Mouse (Mus musculus) adrenal gland, postnatal 25 days (tissue): Measurements from ENCODE around the gene Olfr9. TPM values are rescaled to one million over a fixed set of nuclear protein-coding genes. Genes with fewer than 3 reads are reported as not detected.
A peak's percentile ranks its signal among the peaks of the same experiment; 100 is the strongest.
"Not testable (repeated sequence)": the region's sequence is repeated elsewhere in the genome, so short reads cannot be mapped to it uniquely, and the experiment has no call there.

Experiments
- DNase-seq: peaks from one replicate; pipeline ENCODE4 v3.0.0; 2021; ENCODE audit warnings: mixed read lengths
- total RNA-seq: library from RNA; stranded (reverse); gene quantifications from 2 replicates; pipeline ENCODE4 v1.2.3, GENCODE M21; 2021

Olfr9 gene
- total RNA-seq, 1 experiment from 2014 or later = not detected

DNA sequence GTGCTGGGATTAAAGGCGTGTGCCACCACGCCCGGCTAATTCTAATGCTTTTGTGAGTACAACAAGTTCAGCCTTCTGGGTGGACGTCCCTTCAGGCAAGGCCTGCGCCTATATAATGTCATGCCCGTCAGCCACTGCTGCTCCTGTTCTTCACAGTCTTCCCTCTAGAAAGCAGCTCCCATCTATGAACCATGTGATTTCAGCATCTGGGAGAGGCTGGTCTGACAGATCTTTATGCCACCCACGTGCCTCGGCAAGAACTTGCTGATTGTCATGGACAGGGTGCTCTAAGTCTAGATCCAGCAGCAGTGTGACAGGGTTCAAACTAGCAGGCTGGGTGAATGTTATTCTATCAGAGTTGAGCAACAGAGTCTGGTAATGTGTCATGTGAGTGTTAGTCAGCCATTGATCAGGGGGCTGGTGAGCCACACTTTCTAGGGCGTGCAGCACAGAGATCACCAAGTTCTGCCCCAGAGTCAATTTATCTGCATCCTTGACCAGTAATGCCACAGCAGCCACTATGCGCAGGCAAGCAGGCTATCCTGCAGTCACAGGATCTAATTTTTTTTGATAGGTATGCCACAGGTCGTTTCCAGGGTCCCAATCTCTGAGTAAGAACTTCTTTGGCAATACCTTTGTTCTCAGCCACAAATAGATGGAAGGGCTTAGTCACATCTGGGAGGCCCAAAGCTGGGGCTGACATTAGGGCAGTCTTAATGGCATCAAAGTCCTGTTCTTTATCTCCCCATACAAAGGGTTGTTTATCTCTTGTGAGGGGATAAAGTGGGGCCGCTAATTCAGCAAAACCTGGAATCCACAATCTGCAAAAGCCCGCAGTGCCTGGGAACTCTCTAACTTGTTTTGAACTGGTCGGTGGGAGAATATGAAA, 15.0 kb downstream of the Olfr9 start:
- DNase-seq = no peak

DNA sequence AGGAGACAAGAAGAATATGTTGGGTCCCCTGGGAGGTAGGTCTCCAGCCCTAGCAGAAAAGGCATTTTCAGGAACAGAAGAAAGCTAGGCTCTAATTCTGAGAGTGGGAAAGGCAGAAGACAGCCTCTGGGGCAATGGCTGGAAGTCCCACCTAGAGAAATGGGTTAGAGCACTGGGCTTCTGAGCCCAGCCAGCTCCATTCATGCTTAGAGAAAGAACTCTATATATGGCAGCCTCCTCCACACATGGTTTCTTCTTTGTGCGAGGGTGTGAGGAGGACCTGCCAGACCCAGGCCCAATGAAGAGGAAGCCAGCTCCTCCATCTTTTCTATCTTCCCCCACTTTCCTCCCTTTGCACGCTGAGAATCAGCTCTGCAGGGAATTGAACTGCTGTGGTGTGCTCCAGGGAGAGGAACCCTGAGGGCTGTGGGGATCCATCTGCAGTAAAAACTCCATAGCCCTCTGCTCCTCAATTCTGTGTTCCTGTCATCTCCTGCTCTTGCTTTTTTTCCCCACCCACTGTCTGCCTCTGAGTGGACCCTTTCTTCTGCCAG, 21.1 kb downstream of the Olfr9 start, which contains the start of gene Olfr763:
Gene Olfr763, plus strand, starts transcription at position 504 of the 554 bp plus-strand sequence.
- no peak for DNase-seq

DNA sequence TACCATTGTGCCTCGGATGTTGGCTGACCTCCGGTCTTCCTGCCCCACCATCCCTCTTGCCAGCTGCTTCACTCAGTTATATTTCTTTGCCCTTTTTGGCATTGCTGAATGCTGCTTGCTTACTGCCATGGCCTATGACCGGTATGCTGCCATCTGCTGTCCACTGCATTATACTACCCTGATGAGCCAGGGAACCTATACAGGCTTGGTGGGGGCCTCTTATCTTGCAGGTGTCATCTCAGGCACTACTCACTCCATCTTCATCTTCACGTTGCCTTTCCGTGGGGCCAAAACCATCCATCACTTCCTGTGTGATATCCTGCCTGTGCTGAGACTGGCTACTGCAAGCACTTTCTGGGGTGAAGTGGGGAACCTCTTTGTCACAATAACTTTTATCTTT, 22.3 kb downstream of the Olfr9 start:
- DNase-seq = not testable (repeated sequence)

DNA sequence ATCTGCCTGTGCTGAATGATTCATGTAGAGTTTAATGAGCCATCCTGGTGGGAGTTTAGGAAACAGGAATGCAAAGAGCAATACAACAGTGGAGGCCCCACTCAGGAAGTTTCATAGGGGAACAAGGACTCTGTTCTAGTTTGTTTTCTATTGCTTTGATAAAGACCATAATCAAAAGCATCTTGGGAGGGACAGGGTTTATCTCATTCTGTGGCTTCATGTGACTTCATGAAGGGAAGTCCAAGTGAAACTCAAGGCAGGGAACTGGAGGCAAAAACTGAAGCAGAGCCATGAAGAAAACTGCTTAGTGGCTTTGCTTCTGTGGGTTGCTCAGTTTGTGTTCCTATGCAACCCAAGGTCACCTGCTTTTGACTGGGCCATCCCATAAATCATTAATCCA, 25.2 kb downstream of the Olfr9 start:
- no peak for DNase-seq

DNA sequence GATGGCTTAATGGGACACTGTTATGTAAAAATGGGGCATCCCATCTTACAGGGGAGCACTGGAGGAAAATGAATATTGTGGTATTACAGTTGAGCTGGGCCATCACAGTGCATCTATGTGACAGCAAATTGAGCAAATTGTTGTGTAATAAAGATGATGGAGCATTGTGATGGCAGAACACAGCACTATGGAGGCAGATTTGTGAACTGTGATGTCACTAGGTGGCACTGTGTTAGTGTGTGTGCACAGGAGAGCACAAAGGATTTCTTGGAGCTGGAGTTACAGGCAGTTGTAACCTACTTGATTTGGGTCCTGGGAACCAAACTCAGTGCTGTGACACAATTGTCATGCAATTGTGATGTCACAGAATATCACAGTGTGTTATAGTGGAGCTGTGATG, 34.1 kb downstream of the Olfr9 start:
- no peak for DNase-seq

DNA sequence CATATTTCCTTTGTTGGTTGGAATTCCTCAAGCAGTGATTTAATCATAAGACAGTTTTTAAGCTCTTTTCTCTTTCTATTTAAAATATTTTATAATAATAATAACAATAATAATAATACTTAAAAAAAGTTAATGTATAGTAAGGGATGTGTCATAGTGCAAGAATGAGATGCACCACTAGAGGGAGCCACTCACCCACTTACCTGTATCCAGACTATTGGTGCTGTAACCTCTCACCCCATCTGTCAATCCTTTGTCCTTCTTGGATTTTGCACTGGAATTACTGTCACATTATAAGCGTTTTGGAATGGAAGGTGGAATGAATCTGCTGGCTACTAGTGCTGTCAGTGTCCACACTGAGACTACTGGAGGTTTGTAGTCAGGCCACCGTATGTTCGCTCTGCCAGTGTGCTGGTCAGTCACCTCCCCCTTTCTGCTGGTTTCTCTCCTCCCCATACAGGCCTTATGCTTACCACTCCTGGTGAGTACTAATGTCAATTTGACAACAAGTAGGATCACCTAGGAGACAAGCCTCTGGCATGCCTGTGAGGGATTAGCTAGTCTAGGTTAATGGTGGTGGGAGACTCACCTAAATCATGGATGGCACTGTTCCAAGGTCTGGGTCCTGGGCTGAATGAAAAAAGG, 36.9 kb downstream of the Olfr9 start:
- peak; percentile 31 for DNase-seq

DNA sequence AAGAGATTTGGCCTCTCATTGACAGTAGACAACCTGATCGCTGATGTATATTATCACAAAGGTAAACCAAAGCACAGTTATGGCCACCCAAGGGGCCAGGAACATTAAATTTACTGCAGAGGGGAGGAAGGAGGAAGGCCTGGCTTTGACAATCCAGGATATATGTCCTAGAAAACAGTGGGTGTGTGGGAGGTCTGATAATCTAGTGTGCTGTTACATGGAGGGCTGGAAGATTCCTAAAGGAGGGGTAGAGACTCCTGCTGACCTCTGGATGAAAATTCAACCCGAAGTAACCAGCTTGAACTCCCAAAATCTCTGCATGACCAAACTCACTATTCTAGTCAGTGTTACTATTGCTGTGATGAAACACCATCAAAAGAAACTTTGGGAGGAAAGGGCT, 39.1 kb downstream of the Olfr9 start:
- no peak for DNase-seq

DNA sequence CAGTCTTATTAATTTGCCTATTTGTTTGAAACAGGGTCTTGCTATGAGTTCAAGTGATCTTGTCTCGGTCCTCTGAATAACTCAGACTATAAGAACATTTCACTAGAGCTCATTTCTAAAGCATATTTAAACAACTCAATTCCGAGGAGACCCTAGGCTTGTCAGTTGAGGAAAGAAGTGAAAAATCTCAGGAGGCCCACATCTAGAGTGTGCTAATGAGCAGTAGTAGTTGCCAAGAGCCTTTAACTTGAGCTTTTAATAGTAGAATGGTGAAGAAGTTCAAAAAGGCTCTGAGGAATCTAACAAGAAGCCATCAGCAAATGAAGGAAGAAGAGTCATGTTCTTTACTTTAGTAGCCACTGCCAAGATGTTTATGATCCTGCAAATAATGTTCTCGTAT, 50.6 kb downstream of the Olfr9 start, which contains the start of gene Olfr764-ps1:
Gene Olfr764-ps1, minus strand, starts transcription at position 101 of the 400 bp plus-strand sequence.
- DNase-seq = no peak

Other genes with a start within 250 kb of the Olfr9 start
- 15.1 and 17.6 TPM in 2 replicates for gene Dgka, start 244.6 kb upstream of the Olfr9 start, total RNA-seq
- 19.5 and 25.2 TPM in 2 replicates for gene Pym1, start 241.5 kb upstream of the Olfr9 start, total RNA-seq
- gene Mmp19, start 198.5 kb upstream of the Olfr9 start, total RNA-seq = 38.6 and 46.9 TPM in 2 replicates
- 57.1 and 79.6 TPM in 2 replicates for gene Dnajc14, start 185.4 kb upstream of the Olfr9 start, total RNA-seq
- gene Tmem198b, start 185.1 kb upstream of the Olfr9 start, total RNA-seq = 8.8 and 13.8 TPM in 2 replicates
- gene Sarnp, start 172.1 kb upstream of the Olfr9 start, total RNA-seq = 54.6 and 63.2 TPM in 2 replicates
- gene Ormdl2, start 167.8 kb upstream of the Olfr9 start, total RNA-seq = 48.5 and 49.1 TPM in 2 replicates
- 1.5 and 1.9 TPM in 2 replicates for gene Gdf11, start 97.7 kb upstream of the Olfr9 start, total RNA-seq
- gene Cd63, start 88.4 kb upstream of the Olfr9 start, total RNA-seq = 238 and 302 TPM in 2 replicates
- 7.7 and 15.9 TPM in 2 replicates for gene Rdh5, start 66.5 kb upstream of the Olfr9 start, total RNA-seq
- gene Bloc1s1, start 65.4 kb upstream of the Olfr9 start, total RNA-seq = 189 and 195 TPM in 2 replicates
- 9.6 and 10.2 TPM in 2 replicates for gene Itga7, start 55.6 kb upstream of the Olfr9 start, total RNA-seq
- gene Mettl7b, start 28.4 kb upstream of the Olfr9 start, total RNA-seq = 5.7 TPM in 1 of 2 replicates, not detected in the other
- not detected in 2 replicates for gene Olfr763, start 21.4 kb downstream of the Olfr9 start, total RNA-seq
- gene Olfr764-ps1, start 50.5 kb downstream of the Olfr9 start, total RNA-seq = not detected in 2 replicates
- not detected in 2 replicates for gene Olfr765, start 60.6 kb downstream of the Olfr9 start, total RNA-seq
- gene Olfr766-ps1, start 79.5 kb downstream of the Olfr9 start, total RNA-seq = not detected in 2 replicates
- not detected in 2 replicates for gene Olfr767, start 93.5 kb downstream of the Olfr9 start, total RNA-seq
- not detected in 2 replicates for gene Olfr768, start 109.9 kb downstream of the Olfr9 start, total RNA-seq
- not detected in 2 replicates for gene Olfr769, start 128.4 kb downstream of the Olfr9 start, total RNA-seq
- gene Olfr770, start 149.6 kb downstream of the Olfr9 start, total RNA-seq = not detected in 2 replicates
- not detected in 2 replicates for gene Olfr771, start 175.3 kb downstream of the Olfr9 start, total RNA-seq
- gene Olfr772, start 188.5 kb downstream of the Olfr9 start, total RNA-seq = not detected in 2 replicates
- not detected in 2 replicates for gene Olfr773, start 198.0 kb downstream of the Olfr9 start, total RNA-seq
- not detected in 2 replicates for gene Olfr774, start 246.8 kb downstream of the Olfr9 start, total RNA-seq